Mouse (Mus musculus) lung, postnatal 0 days (tissue): ENCODE results near the gene Sgms1. TPM values are rescaled to one million over a fixed set of nuclear protein-coding genes. Genes with fewer than 3 reads are reported as not detected.

Experiments used
- ATAC-seq: fragments of 200-750 bp; cut with Nextera tagmentation; 2 replicates; pipeline ENCODE4 v1.8.0; 2017; ENCODE audit warnings: moderate library complexity
- DNase-seq: peaks from one replicate; pipeline ENCODE4 v3.0.0-alpha.2; 2016; ENCODE audit warnings: low spot score
- H3K27ac ChIP-seq: fragments of 300-500 bp; sonication (generic); 2 replicates; pipeline ENCODE4 v1.5.1; 2014; ENCODE audit warnings: antibody characterized with exemption, mild to moderate bottlenecking, low read length, mixed read lengths
- H3K27me3 ChIP-seq: fragments of 300-500 bp; sonication (generic); replicated peaks from 2 replicates; pipeline ENCODE4 v1.6.1; 2014; ENCODE audit warnings: low read length, mixed read lengths; ENCODE audit not compliant: insufficient read depth
- H3K36me3 ChIP-seq: fragments of 300-500 bp; sonication (generic); 2 replicates; pipeline ENCODE4 v1.6.1; 2014; ENCODE audit warnings: low read length, mixed read lengths; ENCODE audit not compliant: insufficient read depth
- H3K4me1 ChIP-seq: fragments of 300-500 bp; sonication (generic); 2 replicates; pipeline ENCODE4 v1.6.1; 2014; ENCODE audit warnings: antibody characterized with exemption, low read depth, low read length, mixed read lengths; ENCODE audit not compliant: insufficient read depth
- H3K4me2 ChIP-seq: fragments of 300-500 bp; sonication (generic); replicated peaks from 2 replicates; pipeline ENCODE4 v1.6.1; 2014; ENCODE audit warnings: low read depth, mild to moderate bottlenecking, low read length, moderate library complexity, mixed read lengths
- H3K4me3 ChIP-seq: fragments of 300-500 bp; sonication (generic); 2 replicates; pipeline ENCODE4 v1.5.1; 2014; ENCODE audit warnings: low read depth, low read length
- H3K9ac ChIP-seq: fragments of 300-500 bp; sonication (generic); replicated peaks from 2 replicates; pipeline ENCODE4 v1.6.1; 2014; ENCODE audit warnings: low read depth, mild to moderate bottlenecking
- H3K9me3 ChIP-seq: fragments of 300-500 bp; sonication (generic); 2 replicates; pipeline ENCODE4 v1.6.1; 2016; ENCODE audit warnings: low read length, mixed read lengths
- CTCF ChIP-seq: IDR thresholded peaks from 2 replicates; pipeline ENCODE4 v1.5.1; 2016; ENCODE audit warnings: antibody characterized with exemption, mild to moderate bottlenecking
- EP300 ChIP-seq: IDR thresholded peaks from 2 replicates; pipeline ENCODE4 v1.6.1; 2016; ENCODE audit warnings: antibody characterized with exemption, mild to moderate bottlenecking, control low read depth
- WGBS: fragments of 180-500 bp; shearing (Covaris S2); extraction: QIAGEN DNeasy Blood & Tissue Kit; methylation state at CpG from one replicate; pipeline ENCODE4 v1.1.7; 2014; 5-methylcytosine and 5-hydroxymethylcytosine counted together
- polyA plus RNA-seq: library from polyadenylated mRNA; unstranded; fragments of >200 nt; fragmentation: Nextera tagmentation; extraction: Ambion mirVana; gene quantifications from 2 replicates; pipeline ENCODE4 v1.2.1, GENCODE M21; 2015

The Sgms1 gene
- polyA plus RNA-seq, 1 experiment from 2014 or later = 59.3 TPM

GRCm38 (mm10) chr19:32168031-32168430 lies 221.5 kb downstream of the Sgms1 start:
- Histone ChIP-seq H3K9ac (no peak overlapping the region), H3K4me3 (no peak overlapping the region), H3K4me2 (no peak overlapping the region), H3K9me3 (no peaks in the 10 kb centered on the region), H3K27me3 (no peaks in the 10 kb centered on the region), H3K4me1 (peaks cover 4% of the 10 kb centered on the region; the same call in 1 of the 2 replicates), H3K36me3 (no peaks in the 10 kb centered on the region), H3K27ac (no peak overlapping the region)
- 87% methylated on average over 9 of the region's 9 CpGs for WGBS
- ATAC-seq = no peak
- DNase-seq = no peak
- TF ChIP-seq EP300 = no peak
- TF ChIP-seq CTCF = no peak

- H3K9ac ChIP-seq = no peak overlapping the region
- no peak for DNase-seq
- no peaks in the 10 kb centered on the region for H3K4me1 ChIP-seq
- H3K27ac ChIP-seq = no peak overlapping the region
- no peaks in the 10 kb centered on the region for H3K36me3 ChIP-seq
- no peak overlapping the region for H3K4me2 ChIP-seq
- no peak overlapping the region for H3K4me3 ChIP-seq
- whole genome bisulfite sequencing = 81% methylated on average over 13 of the region's 13 CpGs
- no peaks in the 10 kb centered on the region for H3K9me3 ChIP-seq
- TF ChIP-seq EP300 (no peak), CTCF (no peak)
- H3K27me3 ChIP-seq = no peaks in the 10 kb centered on the region
- no peak for ATAC-seq
Measured at GRCm38 (mm10) chr19:32166823-32167605, 222.5 kb downstream of the Sgms1 start.

- Histone ChIP-seq H3K4me2 (no peak overlapping the region), H3K4me3 (no peak overlapping the region), H3K36me3 (no peaks in the 10 kb centered on the region), H3K9ac (no peak overlapping the region), H3K9me3 (no peaks in the 10 kb centered on the region), H3K4me1 (no peaks in the 10 kb centered on the region), H3K27me3 (no peaks in the 10 kb centered on the region), H3K27ac (no peak overlapping the region)
- ATAC-seq = no peak
- no peak for DNase-seq
- TF ChIP-seq CTCF = no peak
- no peak for TF ChIP-seq EP300
- 86% methylated on average over 6 of the region's 6 CpGs for WGBS
Measured at GRCm38 (mm10) chr19:32165711-32166110, 223.8 kb downstream of the Sgms1 start.

GRCm38 (mm10) chr19:32164128-32164527 lies 225.4 kb downstream of the Sgms1 start:
- 91% methylated on average over 4 of the region's 4 CpGs for WGBS
- Histone ChIP-seq H3K9me3 (no peaks in the 10 kb centered on the region), H3K9ac (no peak overlapping the region), H3K27me3 (no peaks in the 10 kb centered on the region), H3K4me3 (no peak overlapping the region), H3K27ac (no peak overlapping the region), H3K4me2 (no peak overlapping the region), H3K4me1 (peaks cover 3% of the 10 kb centered on the region; the same call in 1 of the 2 replicates), H3K36me3 (peaks cover 5% of the 10 kb centered on the region; the same call in 1 of the 2 replicates)
- TF ChIP-seq CTCF = no peak
- TF ChIP-seq EP300 = no peak
- ATAC-seq = no peak
- no peak for DNase-seq

GRCm38 (mm10) chr19:32159944-32160343 lies 229.6 kb downstream of the Sgms1 start:
- Histone ChIP-seq H3K9ac (no peak overlapping the region), H3K4me1 (peaks cover 8% of the 10 kb centered on the region; the same call in 1 of the 2 replicates), H3K4me2 (no peak overlapping the region), H3K27me3 (no peaks in the 10 kb centered on the region), H3K36me3 (peaks cover 8% of the 10 kb centered on the region; the same call in 1 of the 2 replicates), H3K27ac (no peak overlapping the region), H3K9me3 (no peaks in the 10 kb centered on the region), H3K4me3 (no peak overlapping the region)
- TF ChIP-seq EP300 = no peak
- TF ChIP-seq CTCF = no peak
- 87% methylated on average over 7 of the region's 7 CpGs for WGBS
- DNase-seq (no peak), ATAC-seq (no peak)

DNA sequence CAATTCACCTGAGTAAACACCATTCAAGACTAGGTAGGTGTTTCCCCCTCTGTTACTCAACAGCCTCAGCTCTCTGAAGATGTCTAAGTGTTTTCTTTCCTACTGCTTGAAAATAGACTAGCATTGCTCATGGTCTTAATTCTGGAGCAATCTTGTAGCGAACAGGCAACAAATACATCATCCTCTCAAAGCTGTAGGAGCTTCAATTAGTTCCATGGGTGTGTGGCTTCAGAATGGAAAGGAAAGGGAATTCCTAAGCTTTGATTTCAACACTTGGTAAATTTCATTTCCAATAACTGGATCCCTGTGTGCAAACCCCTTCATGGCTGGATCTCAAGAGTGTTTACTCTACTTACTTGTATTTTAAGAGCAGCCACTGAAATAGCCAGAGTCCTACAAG lies 230.3 kb downstream of the Sgms1 start:
- Histone ChIP-seq H3K4me2 (no peak overlapping the region), H3K27me3 (no peaks in the 10 kb centered on the region), H3K4me3 (no peak overlapping the region), H3K27ac (peak overlapping the region; percentile 3; the same call in 1 of the 2 replicates), H3K9me3 (no peaks in the 10 kb centered on the region), H3K4me1 (peaks cover 8% of the 10 kb centered on the region; the same call in 1 of the 2 replicates), H3K36me3 (peaks cover 8% of the 10 kb centered on the region; the same call in 1 of the 2 replicates), H3K9ac (no peak overlapping the region)
- 51% methylated on average over 1 of the region's 1 CpGs for WGBS
- ATAC-seq (peak; percentile 72), DNase-seq (peak; percentile 73)
- TF ChIP-seq EP300 = peak; percentile 89
- TF ChIP-seq CTCF = no peak
